Mouse (Mus musculus): ENCODE measurements around the gene Vmn1r19. TPM values are rescaled to one million over a fixed set of nuclear protein-coding genes. Genes with fewer than 3 reads are reported as not detected.
"Not testable (repeated sequence)": the region's sequence is repeated elsewhere in the genome, so short reads cannot be mapped to it uniquely, and the experiment has no call there.

Vmn1r19 gene
- not detected for total RNA-seq (2021)

- intact Hi-C loops (cut with DNase I); DNase-seq: not testable (repeated sequence)
Observed at GRCm38 (mm10) chr6:57403480-57403879, at the start of gene Vmn1r19. Gene Vmn1r19 (plus strand): TSS chr6:57403780.

GRCm38 (mm10) chr6:57356864-57357263 is 46.7 kb upstream of the Vmn1r19 start:
- no peak for DNase-seq
- intact Hi-C loops (cut with DNase I): no loop called here

GRCm38 (mm10) chr6:57363627-57364026 is 40.0 kb upstream of the Vmn1r19 start, which contains the start of gene Vmn1r17:
Gene Vmn1r17 (minus strand): TSS chr6:57363727.
- intact Hi-C loops (cut with DNase I): no loop called here
- DNase-seq: no peak

DNA sequence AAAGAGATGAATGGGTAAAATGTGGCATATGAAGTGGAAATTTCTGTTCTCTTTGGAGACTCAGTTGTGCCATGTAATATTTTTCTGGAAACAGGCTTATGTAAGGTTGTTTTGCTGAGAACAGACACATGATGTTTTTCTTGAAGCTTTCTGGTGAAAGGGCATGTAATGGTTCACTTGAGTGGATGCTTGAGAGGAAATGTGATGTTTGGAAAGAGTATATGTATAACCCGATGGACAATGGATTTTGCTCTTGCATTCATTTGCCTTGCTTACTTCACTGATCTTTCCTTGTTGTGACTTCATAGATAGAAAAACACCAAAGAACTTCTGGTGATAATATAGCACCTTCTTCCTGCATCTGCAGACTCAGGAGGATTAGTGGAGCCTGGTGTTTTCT is 37.7 kb upstream of the Vmn1r19 start:
- intact Hi-C loops (cut with DNase I): not testable (repeated sequence)

GRCm38 (mm10) chr6:57367496-57367895 is 36.1 kb upstream of the Vmn1r19 start:
- intact Hi-C loops (cut with DNase I): no loop called here

More for the DNA sequence above, 37.7 kb upstream of the Vmn1r19 start:
- not testable (repeated sequence) for DNase-seq

DNA sequence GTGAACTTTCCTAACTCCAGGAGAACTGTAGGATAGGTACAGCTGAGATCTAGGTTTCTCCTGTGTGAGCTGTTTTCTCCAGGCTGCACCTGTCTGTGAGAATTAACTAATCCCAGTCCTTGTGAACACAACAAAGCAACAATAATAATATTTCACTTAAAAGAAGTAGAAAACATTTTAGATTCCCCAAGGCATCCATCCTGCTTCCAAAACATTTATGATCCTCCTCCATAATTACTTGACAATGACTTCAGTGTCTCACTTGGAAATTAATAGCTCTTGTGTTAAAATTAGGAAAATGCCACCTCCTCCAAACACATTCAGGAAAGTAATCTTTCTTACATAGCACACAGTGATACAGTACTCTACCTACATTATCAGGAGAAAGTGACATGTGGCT is 7.9 kb upstream of the Vmn1r19 start, which contains the start of gene Vmn1r18:
TSS of gene Vmn1r18 (minus strand) at position 101 of the 400 bp plus-strand sequence.
- intact Hi-C loops (cut with DNase I): no loop called here
- DNase-seq: no peak

More at GRCm38 (mm10) chr6:57367496-57367895, 36.1 kb upstream of the Vmn1r19 start:
- no peak for DNase-seq

- DNase-seq: no peak
- intact Hi-C loops (cut with DNase I): no loop called here
Observed at GRCm38 (mm10) chr6:57428630-57429029, 25.1 kb downstream of the Vmn1r19 start, which contains the start of gene Vmn1r20. Gene Vmn1r20 (plus strand): TSS chr6:57428930.

DNA sequence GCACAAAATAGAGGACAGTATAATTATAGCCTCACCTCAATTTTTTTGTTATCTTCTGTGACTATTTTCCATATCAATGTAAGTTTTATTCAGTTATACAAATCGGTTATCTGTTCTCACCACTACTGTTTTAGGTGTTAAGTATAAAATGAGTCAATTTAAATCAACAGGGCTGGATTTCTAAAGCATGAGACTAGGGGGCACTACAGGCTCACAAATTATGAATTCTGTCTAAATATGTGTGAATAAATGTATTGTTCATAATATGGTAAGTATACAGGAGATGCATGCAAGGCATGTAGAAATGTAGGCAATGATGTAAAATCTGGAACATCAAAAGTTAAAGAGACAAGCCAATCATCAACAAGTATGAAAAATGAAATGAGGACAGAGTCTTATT is 27.6 kb downstream of the Vmn1r19 start:
- peak; percentile 9 to 31 for DNase-seq
- intact Hi-C loops (cut with DNase I): loop anchor here (1.0 to 5.0 kb wide), 2 partner anchors 139 to 431 kb away; no protein-coding TSS in a partner anchor

Other genes with a start within 250 kb of the Vmn1r19 start
- not detected for gene Vmn1r12, start 246.9 kb upstream of the Vmn1r19 start, total RNA-seq (2021)
- gene Vmn1r13, start 200.5 kb upstream of the Vmn1r19 start, total RNA-seq (2021): not detected
- gene Vmn1r14, start 172.1 kb upstream of the Vmn1r19 start, total RNA-seq (2021): not detected
- gene Vmn1r15, start 145.8 kb upstream of the Vmn1r19 start, total RNA-seq (2021): not detected
- not detected for gene Vmn1r16, start 74.3 kb upstream of the Vmn1r19 start, total RNA-seq (2021)
- gene Vmn1r17, start 40.1 kb upstream of the Vmn1r19 start, total RNA-seq (2021): not detected
- not detected for gene Vmn1r18, start 8.0 kb upstream of the Vmn1r19 start, total RNA-seq (2021)
- gene Vmn1r20, start 25.1 kb downstream of the Vmn1r19 start, total RNA-seq (2021): not detected
- 10 to 100 TPM; 19.1 to 23.2 TPM for gene Ppm1k, start 131.7 kb downstream of the Vmn1r19 start, total RNA-seq (2021)
- gene Herc6, start 177.2 kb downstream of the Vmn1r19 start, total RNA-seq (2021): 1 to 10 TPM; 2.4 to 3.6 TPM